Mouse (Mus musculus): ENCODE results near the gene Csf2ra.

DNA sequence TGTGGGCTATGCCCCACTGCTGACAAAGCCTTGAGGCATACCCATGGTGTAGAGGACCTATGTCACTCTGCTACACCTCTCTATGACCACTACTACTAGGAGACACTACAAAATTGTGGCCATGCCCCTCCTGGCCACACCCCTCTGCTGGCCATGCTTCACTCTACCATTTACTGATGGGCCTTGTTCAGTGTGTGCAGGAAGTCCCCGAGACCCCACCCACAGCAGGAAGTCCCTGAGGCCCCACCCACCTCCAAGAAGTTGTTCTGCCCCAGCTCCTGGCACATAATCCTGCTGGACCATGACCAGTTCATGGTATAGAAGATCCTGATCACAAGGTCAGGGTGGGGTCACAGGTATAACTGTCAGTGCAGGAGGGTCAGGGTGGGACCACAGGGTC lies 33.0 kb upstream of the Csf2ra start:
- TF ChIP-seq CTCF (IDR thresholded peaks at IDR 0.05; ENCODE audit: low read depth) (no peak), EP300 (IDR thresholded peaks at IDR 0.05; ENCODE audit: low read depth) (no peak)
